Mouse (Mus musculus) cerebellum, adult 18-20 months (tissue): ENCODE results near the gene Cbx2.

Source experiments
- DNase-seq, 2 experiments: peaks; one replicate each; pipeline ENCODE4 v3.0.0; 2021

The Cbx2 gene

DNA sequence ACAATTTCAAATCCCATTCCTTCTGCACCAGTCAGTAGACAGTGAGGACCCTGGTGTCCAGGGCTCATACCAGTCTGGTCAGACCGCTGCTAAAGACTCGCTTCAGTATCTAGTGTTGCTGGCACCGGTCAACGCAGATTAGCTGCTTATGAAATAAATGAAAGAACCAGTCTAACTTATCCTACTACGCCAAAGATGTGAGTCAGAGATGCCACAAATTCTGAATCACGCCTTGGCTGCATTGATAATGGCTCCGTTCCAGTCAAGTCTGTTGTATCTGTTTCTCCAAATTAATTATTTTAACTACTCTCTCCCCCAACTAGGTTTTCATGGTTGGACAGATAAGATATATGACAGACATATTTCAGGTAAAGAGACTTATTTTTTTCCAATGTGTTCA, 1.6 kb upstream of the Cbx2 start:
- no peak for DNase-seq

DNA sequence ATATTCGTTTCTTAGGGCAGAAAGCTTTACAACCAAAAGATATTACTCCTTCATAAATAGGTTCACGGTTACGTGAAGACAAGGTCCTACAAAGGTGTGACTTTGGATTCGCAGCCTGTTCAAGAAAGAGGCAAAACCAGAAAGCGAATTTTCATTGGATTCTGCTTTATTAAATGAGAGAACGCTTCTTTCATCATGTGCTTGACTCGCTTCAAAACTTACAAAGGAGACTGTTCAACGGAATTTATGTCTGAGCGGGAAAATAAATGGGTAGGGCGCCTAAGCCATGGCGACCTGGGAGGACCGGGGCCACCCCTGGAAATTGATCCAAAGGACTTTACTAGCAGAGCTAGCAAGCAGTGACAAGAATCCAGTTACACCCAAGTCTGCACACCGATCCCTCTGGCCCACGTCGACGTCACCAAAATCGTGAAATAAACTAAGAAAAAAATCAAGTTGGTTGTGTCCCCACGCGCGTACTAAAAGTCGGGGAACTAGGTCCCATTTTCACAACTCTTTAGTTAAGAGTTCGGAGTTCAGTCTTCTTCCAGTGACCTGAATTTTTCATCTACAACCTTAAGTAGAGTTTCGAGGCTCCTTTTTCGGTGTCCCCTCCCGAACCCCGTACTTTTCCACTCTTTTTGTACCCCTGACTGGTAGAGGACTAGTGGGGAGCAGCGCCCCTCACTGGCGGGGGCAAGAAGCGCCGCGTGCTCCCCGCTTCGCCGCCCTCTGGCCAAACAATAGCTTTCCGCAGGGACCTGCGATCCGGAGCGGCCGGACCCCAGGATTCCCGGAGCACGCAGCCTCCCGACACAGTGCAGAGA, 481 bp upstream of the Cbx2 start:
- no peak for DNase-seq

DNA sequence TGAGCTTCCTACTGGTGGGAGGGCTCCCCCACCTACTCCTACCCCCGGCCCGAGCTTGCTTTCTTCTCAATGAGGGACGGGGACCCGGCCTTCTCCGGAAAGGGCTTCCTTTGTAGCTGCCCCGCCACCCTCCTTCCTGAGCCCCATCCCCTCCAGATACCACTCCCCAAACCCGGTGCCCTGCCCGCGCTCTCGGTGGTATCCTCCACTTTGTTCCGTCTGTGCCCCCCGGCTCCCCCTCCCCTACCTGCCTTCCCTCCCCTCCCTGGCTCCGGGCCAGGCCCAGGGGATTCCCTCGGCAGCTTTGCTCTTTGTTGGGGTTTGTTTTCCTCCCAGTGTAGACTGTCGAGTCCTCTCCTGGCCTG, 836 bp downstream of the Cbx2 start:
- DNase-seq: peak in 1 of 2 experiments; percentile 30

DNA sequence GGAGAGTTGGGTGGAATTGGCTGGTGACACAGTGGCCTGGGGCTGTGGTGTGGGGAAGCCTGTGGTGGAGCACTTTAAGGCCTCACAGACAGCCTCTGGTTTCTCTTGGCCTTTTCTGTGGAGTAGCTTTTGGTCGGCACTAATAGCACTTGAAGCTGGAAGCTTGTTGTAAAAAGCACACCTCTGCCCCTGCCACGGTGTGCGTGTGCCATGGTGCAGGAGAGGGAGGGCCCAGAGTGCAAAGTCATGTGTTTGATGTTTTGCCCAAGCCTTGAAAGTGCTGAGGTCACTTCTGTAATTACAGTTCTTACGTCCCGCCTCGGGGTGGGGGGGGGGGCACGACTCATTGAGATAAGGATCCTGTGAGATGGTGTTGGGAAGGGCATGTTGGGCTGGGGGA, 1.5 kb downstream of the Cbx2 start:
- no peak for DNase-seq

DNA sequence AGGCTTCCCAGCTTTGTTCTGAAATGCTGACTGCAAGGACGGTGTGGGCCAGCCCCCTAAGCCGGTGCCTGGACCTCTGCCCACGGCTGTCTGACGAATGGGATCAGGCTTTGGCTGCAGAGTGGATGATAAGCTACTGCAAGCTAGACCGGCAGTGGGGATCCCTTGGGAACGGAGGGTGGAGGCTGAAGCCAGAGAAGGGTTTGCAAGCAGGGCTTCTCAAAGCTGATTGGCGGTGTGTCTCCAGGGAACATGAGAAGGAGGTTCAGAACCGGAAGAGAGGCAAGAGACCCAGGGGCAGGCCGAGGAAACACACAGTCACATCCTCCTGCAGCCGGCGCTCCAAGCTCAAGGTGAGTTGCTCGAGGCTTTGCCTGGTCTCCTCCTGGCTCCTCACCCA, 3.4 kb downstream of the Cbx2 start:
- no peak for DNase-seq

DNA sequence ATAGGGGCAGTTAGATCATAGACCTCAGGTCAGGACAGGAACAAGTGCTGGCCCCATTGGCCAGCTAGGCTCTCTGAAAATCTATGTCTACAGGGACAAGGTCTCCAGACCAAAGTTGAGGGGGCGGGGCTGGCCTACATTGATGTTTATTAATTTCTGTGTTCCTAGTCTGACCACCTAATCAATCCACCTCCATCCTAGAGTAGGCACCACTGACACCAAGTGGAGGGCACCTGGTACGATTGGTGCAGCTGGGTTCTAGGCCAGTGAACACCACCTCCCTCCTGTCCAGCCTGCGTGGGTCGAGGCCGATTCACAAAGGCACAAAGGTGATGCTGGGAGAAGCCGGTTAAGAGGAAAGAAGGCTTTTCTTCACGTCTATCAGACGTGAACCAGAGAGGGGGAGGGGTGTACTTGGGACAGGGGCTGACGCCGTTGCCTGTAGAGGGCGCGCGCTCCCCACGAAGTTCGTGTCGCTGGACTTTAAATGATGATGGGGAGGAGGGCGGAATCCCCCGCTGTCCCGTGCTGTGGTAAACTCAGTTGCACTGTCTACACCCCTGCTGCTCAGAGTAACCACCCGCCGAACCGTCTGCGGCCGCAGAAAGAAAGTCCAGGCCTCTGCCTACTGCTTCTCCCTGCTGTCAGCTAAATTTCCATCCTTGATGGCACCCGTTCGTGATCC, 11.3 kb downstream of the Cbx2 start:
- peak; percentile 78 to 84 for DNase-seq

DNA sequence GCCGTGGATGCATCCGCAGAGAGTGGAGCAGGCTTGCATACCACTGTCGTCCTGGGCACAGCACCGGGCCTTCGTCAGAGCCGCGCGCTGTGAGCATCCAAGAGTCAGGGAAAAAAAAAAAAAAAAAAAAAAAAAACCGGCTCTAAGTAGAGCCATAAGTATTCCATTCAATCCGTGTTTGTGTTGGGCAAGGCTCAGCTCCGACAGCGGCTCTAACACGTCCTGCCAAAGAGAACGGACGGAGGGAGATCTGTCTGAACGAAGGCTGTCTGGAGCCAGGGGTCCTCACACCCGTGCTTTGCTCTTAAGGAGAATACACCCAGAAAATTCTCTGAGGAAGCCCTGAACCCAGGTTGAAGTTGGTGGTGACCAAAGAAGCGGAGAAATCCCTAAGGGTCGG, 11.9 kb downstream of the Cbx2 start:
- no peak for DNase-seq

DNA sequence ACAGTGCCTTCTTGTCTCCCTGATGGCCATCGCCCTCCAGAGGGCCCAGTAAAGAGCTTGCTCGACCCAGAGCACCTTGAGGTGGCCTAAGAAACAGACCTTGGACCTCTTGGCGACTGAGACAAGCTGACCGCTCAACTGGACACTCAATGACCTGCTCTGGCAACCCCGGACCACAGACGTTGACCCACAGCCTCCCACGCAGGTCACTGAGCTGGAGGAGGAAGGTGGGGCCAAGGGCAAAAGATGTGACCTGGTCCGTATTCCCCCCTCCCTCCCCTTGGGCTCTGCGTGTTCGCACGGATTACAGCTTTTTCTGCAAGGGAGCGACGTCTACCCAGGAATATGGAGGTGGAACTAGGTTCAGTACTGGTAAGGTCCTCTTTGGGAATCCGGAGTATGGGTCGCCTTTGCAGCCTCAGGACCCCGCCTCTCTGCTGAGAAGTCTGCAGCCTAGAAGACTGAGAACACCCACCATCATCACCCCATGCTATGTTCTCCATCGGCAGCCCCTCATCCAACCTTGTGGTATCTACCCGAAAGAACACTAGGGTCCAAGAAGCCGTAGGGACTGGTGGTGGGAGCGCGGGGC, 12.4 kb downstream of the Cbx2 start:
- DNase-seq: no peak

DNA sequence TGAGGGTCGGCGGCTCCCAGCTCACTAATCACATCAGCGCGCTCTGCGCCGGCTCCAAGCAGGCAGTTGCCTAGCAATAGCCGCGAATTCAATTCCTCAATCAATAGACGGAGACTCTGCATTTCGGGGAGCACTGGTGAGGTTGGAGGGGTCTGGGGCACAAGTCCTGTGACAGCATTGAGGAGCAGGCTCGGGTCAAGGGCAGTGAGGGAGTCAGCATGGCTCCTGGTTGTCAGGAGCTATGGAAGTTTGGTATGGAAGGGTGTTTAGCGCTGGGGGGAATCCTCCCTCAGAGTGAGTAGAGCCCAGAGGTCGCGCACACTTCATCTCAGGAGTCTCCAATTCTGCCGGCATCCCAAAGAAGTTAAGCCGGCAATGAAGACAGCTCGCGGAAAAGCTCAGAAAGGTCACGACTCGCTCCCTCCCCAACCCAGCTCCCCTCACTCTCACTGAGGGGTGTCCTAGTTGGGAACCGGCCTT, 13.0 kb downstream of the Cbx2 start:
- DNase-seq: no peak

DNA sequence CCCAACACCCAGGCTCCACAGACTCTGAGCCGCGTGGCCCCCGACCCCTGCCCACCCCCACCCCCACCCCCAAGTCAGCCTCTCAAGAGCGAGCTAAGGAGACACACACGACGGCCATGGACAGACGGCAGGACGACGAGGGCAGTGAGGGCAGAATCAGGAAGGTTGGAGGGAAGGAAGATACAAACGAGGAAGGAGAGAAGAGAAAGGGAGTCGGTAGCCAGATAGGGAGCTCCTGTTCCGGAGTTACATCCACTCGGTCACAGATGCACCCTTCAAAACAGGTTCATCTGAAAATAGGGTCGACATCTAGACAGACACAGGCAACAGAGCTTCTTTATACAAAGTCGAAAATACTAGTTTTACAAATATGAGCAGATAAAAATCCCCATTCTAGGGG, 13.7 kb downstream of the Cbx2 start:
- no peak for DNase-seq

DNA sequence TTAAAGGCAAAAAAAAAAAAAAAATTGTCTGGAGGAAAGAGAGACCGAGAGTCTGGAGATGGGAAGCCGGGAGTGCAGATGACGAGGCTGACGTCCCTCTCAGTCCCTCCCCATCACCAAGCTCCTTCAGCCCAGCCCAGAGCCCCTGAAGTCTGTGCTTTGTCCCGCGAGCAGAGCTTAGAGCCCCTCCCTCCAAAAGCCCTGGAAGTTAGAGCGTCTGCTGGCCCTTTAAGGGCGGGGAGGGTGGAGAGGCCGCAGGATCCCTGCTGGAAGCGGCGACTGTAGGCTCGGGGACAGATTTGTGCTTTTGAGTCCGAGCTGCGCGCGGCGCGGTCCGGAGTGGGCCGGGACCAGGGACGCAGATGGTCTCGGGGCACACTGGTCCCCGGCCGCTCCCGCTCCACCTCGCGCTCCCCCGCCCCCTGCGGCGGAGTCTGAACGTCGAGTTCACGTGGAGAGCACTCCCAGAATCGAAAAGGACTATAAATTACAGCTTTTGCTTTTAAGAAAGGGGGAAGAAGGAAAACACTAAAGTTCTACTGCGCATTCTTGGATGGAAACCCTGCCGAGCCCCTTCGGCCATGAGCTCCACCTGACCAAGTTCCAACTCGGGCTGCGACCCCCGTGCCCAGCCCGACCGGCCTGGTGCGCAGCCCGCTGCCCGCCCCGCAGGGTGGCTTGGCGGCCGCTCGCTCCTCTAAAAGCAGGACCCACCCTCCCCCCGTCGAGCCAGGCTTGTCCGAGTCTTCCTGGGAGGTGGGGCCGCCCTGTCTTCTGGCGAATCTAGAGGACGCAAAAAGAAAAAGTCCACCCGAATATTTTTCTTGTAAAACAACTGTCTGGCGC, 14.4 kb downstream of the Cbx2 start:
- DNase-seq: peak in 1 of 2 experiments; percentile 47

DNA sequence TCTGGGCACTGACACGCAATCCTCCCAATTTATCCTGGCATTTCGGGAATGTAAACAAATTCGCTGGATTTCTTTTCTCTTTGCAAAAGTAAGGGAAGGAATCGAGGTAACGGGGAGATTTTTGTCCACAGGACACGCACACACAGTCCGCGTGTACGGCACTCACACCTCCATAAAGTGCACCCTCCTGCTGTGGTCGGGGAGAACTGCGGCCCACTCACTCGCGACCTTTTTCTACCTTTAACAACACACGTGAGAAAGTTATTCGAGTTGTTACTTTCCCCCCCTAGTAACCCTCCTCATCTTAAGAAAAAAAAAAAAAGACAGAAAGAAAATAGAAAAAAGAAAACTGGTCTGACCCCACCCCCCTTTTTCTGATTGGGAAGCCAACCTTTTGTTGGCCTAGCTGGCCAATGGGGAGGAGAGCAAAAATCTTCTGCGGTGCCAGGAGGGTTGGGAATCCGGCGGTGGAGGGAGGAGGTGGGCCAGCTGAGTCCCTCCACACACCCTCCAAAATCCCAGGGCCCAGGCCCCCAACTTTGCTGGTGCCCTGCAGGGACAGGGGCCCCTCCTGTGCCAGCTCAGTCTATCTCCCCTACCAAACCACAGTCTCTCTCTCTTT, 15.1 kb downstream of the Cbx2 start:
- no peak for DNase-seq

DNA sequence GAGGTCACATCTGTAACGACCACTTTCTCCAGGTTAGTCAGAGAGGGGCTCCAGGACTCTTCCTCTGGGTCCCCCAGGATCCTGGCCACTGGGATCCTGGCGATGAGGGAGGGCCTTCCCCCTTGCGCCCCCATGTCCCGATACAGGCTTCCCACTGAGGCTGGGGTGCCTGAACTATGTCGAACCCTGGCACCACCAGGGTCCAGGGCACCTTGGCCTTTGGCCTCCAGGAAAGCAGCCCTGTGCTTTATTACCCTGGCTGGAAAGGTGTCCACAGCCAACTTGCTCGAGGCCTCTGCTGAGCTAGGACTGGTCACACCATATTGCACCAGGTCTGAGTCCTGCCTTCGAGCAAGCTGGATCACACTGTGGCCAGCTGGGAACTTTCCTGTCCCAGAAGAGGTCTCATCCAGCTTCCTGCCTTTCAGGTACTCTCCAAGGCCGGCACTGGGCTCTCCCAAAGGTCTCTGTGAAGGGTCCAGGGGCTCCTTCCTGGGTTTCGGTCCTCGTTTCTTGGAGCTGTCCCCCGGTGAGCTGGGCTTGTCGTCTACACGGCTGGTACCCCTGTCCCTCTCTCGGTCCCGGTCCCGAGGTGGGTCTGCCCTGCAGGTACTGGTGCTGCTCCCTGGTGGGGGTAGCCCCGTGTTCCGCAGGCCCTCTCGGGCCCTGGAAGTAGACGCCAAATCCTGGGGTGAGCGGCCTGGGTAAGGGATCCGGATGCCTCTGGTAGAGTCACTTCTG, 16.2 kb downstream of the Cbx2 start:
- peak in 1 of 2 experiments; percentile 33 for DNase-seq

DNA sequence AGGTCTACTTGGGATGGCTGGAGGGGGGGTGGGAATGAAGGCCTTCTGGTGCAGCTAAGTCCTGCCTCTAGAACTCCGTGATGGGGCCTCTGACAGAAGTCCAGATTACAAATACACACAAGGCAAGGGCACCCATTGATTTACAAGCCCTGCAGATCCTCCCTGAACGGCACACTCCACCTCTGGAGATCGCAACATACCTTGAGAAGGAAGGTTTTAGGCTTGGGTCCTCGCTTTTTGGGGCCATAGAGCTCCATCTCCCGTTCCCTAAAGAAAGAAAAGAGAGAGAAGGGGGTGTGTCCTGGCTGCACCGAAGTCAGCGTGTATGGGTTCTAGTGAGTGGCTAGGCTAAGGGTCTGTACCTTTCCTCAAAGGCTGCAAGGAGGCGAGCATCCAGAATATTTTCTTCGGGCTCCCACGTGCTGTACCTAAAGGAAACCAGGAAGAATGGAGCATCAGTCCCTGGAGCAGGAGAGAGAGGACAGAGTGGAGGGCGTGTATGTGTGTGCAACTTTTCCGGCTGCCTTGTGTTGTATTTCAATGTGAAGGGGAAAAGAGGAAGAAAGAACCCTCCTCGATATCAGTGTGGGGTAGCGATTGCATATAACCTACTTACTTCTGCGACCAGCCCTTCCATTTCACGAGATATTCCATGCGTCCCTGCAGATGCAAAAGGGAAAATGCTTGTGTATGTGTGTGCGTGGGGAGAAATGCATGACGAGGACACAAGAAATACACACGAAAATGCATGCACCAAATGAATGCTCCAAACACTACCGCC, 17.2 kb downstream of the Cbx2 start:
- no peak for DNase-seq

DNA sequence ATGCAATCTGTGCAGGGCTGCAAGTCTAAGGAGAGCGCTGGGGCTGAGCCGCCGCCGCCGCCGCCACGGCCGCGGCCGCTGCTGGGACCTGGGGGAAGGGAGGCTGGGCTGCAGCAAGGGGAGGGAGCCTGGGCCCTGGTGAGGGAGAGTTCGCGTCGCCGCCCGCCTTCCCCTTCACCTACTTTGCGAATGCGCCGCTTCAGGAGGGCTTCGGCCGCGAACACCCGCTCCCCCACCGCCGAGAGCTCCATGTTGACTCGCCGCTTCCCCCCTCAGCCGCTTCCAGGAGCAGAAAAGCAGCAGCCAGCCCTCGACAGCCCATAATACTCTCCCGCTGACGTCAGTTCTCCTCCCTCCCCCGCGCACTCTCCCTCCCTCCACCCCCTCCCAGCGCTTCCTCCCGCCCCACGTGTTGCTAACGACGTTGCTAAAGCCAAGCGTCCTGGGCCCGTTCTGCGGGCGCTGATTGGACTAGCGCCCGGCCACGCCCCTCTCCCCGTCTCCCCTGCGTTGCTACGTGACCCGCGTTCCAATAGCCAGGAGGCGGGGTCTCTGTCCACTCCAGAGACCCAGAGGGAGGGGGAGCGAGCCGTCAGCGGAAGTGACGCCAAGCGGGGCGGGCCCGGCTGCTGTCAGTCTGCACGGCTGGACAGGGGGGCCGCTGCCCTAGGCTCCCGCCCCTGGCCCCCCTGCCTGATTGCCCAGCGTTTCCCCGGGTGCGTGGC, 18.0 kb downstream of the Cbx2 start, which contains the start of gene Cbx8:
TSS of gene Cbx8 (minus strand) at position 370 of the 725 bp plus-strand sequence.
- peak; percentile 99 to 100 for DNase-seq

DNA sequence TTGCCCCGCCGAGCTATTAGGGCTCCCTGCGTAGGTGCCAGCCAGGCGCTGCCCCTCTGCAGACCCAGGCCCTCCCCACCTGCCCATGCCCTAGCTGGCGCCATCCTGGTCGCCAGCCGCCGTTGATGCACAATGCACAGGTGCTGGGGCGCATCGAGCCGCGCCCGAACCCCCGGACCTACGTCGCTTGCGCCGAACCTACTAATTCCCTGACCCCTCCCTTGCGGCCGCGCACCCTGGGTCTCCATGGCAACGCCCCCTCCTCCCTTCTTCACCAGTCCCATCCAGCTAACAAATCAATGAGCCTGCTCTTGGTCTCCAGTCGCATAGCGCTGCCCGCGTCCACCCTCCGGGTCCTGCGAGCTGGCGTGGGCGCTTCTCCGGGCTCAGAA, 18.6 kb downstream of the Cbx2 start:
- DNase-seq: no peak

DNA sequence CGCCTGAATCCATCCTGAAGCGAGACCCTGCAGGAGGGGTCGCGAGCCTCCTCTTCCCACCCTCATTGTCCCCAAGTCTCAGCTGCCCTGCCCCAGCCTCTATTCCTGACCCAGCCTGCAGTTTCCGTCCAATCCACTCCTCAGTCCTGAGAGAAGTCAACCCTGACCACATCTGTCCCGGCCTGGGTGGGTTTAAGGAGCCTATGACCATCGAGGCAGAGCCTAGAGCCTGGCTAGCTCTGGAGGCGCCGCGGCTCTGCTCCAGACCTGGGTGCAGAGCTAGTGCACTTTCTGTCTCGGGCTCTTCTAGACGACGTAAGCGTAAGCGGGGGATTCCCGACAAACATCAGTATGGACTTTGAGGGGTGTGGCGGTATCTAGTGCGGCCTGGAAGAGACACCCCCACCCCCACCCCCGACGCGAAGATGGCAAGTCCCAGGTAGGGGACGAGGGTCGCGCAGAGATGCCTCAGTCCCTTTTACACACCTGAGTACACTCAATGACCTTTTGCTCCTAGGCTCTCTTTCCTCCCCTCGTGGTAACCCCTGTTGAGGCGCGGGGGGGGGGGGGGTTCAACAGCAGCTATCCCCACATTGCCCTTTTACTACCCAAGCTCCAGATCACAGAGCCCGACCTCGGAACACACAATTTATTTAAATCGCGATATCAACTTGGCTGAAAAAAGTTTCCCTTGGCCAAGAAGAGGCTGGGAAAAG, 19.1 kb downstream of the Cbx2 start:
- no peak for DNase-seq

DNA sequence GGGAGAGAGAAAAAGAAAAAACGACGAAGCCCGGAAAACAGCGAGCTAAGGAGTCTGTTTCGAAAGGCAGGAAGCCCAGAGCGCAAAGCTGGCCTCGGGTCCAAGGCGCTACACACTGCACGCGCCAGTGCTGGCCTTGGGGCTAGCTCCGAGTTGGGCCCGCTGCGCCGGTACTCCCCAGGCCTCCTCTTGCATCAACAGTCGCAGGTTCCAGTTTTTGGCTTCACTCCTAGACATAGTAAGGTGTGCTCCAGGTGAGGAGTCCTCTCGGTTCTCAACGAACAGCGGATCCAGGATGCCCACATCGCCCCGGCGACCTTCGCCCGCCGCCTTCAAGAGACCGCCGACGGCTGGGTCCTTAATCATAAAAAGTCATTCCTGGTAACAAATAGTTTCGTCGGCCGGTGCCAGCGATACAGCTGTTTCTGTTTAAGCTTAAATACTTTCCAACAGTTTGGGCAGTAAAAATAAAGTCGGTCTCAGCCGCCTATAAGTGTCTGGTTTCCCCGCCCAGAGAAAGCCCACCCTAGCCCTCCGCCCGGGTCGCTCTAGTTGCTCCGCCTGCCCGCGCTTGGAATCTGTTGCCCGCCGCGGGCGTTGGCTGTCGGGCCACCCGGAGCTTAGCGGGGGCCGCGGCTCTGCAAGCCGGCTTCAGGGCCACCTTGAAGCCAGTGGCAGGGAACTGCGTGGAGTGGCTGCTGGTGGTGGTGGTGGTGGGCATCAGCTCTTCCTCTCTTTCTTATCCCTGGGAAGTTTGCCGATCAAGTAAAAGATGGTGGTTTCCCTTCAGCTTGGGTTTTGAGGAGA, 19.9 kb downstream of the Cbx2 start:
- DNase-seq: peak in 1 of 2 experiments; percentile 42

DNA sequence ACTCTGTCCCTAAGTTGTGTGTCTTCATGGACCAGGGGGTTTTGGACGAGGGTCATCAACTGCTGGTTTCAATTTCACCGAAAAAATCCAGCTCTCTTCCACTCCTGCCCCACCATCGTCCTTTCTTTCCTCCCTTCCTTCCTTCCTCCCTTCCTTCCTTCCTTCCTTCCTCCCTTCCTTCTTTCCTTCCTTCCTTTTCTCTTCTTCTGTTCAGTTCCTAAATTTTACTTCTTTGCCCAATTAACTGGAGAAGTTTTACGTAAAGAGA, 20.4 kb downstream of the Cbx2 start:
- DNase-seq: no peak
